Mouse (Mus musculus): Measurements from ENCODE around the gene Serpinf1.
"Not testable (repeated sequence)": the region's sequence is repeated elsewhere in the genome, so short reads cannot be mapped to it uniquely, and the experiment has no call there.

The Serpinf1 gene

GRCm38 (mm10) chr11:75420810-75421374, 1.6 kb downstream of the Serpinf1 start:
- no peak for DNase-seq

GRCm38 (mm10) chr11:75420037-75420436, 2.5 kb downstream of the Serpinf1 start:
- DNase-seq: no peak

- no peak for DNase-seq
Observed at GRCm38 (mm10) chr11:75415994-75416393, 6.5 kb downstream of the Serpinf1 start.

DNA sequence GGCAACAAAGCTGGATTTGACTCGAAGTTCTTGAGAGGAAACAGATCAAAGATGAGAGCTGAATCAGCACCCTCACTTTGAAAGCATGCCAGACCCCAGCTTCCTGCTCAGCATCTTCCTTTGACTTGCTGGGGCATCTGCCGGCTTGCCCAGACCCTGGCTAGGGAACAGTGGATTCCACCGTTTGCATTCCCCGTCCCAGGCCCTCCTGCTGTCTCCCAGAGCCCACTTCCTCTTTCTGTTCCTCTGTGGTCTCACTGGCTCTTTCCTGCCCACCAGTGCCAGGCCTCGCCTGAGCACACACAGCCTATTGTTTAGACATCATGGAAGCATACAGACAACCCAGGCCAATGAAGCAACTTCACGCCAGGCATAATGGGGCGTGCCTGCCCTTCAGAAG, 7.4 kb downstream of the Serpinf1 start:
- peak in 1 of 2 experiments; percentile 54 for DNase-seq

GRCm38 (mm10) chr11:75410591-75410990, 11.9 kb downstream of the Serpinf1 start:
- DNase-seq: no peak

DNA sequence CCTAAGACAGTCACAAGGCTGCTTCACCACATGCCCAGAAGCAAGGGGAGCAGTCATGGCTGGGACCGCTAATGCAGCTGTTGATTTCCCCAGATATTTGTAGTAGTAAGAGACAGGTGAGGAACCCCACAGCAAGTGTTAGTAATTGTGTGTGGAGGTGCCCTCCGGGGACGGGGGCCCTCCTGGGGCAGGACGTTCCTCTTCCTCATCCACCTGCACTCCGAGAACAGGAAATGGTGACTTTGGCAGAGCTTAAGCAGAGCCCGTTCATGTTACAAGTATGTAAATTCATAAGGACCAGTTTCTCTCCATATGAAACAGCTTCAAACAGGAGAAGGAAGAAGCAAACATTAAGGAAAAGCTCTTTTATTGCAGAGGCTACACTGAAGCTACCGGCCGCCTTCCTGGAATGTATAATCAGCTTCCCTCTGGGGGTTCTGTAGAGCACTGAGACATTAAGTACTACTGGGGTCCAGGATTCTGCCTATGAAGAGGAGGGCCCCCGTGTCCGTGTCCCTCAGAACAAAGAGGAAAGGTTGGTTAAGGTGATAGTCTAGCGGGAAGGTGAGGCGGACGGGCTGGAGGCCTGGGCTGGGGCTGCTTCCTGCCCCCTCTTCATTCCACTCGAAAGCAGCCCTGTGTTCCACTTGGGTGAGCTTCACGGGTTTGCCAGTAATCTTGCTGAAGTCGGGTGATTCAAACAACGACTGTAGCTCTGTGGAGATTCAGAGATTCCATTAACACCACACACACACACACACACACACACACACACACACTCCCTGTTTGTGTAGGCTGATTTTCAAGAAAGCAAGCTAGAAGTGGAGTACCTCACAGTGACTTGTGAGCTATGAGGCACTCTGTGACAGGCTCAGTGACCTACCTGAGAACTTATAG, 12.6 kb downstream of the Serpinf1 start:
- no peak for DNase-seq

DNA sequence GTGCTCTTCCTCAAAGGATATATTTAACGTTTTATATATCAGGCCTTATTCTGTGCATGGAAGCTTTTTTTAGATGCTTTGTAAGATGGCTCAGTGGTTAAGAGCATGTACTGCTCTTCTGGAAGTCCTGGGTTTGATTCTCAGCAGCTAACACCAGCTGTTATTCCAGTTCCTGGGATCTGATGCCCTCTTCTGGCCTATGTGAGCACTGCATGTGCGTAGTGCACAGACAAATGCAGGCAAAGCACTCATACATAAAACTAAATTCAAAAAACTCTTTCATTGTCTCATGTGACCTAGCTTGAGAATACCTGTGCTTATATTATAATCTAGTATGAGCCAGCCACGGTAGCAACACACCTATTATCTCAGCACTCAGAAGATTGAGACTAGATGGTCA, 15.6 kb downstream of the Serpinf1 start:
- peak in 1 of 2 experiments; percentile 71 for DNase-seq

DNA sequence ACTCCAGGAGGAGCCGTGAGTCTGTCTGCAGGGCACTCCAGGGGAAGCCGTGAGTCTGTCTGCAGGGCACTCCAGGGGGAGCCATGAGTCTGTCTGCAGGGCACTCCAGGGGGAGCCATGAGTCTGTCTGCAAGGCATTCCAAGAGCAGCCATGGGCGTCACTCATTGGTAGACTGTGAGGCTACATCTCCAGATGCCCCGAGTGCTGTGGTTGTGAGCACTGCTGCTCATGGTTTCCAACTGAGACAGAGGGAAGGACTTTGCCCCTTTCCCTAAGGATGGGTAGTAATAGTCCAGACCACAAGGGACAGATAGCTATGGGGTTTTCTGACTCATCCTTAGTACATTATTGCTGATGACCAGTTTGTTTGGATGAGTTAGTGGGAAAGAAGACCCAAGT, 16.4 kb downstream of the Serpinf1 start:
- DNase-seq: no peak

DNA sequence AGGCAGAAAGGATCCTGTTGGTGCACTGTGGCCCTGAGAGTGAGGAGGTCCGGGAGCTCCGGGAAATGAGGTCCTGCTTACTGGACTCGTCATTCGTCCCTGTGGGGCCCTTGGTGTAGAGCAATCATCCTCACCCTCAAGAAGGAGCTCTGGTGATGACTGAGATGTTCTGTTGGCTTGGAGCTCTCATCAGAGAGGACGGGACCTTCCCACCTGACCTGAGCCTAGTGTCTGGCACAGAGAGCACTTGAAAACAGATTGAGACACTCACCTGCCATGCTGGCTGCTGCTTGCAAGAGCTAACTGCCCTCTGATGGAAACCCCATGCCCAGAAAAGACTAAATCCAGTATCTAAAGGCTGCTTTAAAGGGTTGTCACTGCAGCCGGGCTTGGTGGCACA, 17.7 kb downstream of the Serpinf1 start:
- DNase-seq: no peak

DNA sequence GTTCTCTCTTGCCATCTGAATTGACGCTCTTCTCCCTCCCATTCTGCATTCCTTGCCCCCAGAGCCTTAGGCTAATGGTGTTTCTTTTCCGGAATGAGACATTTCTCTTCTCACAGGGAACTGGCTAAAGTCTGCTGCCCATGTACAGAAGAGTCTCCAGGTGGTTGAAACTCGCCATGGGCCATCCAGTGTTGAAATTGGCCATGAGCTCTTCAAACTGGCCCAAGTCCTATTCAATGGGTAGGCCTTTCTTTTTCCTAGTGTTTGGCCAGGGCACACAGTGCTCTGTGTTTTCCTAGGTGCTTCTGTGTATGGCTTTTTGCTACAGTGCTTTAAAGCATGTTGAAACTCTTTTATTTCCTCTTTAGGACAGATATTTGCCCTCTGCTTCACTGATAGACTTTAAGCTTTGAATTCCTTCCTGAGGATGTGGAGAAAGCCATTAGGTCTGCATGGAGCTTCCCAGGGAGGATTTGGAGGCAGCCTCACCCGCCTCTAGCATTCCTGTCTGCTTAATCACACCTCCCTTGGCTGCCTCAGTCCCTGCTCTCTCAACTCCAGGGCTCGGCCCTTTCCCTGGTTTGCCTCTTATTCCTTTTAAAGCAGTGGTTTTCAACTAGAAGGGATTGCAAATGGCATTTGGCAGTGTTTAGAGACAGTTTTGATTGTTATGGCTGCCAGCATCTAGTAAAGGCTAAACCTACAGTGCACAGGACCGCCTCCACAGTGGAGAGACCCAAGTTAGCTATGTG, 19.0 kb downstream of the Serpinf1 start:
- DNase-seq: peak; percentile 52 to 64

DNA sequence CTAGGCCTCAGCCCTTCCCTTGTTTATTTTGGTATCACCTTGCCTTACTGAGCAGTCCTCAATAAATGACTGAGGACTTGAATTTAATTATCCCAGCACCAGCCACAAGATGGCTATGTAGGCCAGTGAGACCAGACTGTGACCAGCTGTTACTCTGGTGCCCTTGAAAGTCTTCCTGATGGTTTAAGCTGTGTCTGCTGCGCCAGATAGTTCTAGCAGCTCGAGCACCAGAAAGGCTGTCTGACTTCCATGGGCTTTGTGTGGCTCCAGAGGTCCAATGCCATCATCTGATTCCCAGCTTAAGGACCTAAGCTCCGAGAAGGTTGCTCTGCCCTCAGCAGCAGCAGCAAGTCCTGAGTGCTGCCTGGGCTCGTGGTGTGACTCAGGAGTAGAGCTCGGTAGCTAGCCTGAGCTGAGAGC, 20.2 kb downstream of the Serpinf1 start:
- DNase-seq: peak; percentile 43 to 62

DNA sequence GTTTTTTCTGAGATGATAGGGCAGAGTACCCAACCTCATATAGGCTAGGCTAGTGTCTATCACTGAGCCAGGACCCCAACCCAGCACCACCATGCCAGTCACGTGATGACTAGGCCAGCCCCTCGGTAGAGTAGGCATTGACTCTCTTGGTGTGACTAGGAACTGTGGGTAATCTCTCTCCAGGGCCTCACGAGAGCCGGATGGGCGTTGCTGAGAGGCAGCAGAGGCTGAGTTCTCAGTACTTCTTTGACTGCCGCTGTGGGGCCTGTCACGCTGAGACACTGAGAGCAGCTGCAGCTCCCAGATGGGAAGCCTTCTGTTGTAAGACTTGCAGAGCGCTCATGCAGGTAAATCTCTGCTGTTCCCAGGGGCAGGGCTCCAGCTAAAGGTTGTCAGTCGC, 22.4 kb downstream of the Serpinf1 start:
- DNase-seq: peak in 1 of 2 experiments; percentile 42

GRCm38 (mm10) chr11:75399411-75399841, 23.1 kb downstream of the Serpinf1 start:
- DNase-seq: no peak

DNA sequence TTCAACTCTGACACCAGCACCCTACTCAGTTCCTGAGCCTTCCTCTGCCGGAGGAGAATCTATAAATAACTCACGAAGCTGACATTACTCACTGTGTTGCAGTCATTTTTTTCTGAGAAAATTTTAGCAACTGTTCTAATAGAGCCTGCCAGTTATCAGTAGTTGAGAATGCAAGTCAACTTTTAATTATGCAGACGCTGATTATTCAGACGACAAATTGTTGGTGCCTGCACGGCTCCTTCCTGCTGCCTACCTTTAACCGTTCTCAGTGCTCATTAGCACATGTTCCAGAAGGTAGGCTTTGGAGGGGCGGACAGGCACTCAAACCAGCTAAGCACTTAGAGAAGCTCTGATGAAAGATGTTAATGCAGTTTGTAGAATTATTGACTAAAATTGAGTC, 25.0 kb downstream of the Serpinf1 start:
- no peak for DNase-seq

- no peak for DNase-seq
Observed at GRCm38 (mm10) chr11:75395611-75396010, 26.9 kb downstream of the Serpinf1 start.

- not testable (repeated sequence) for DNase-seq
Observed at GRCm38 (mm10) chr11:75383529-75383928, 39.0 kb downstream of the Serpinf1 start.

- not testable (repeated sequence) for DNase-seq
Observed at GRCm38 (mm10) chr11:75378786-75379185, 43.7 kb downstream of the Serpinf1 start.

DNA sequence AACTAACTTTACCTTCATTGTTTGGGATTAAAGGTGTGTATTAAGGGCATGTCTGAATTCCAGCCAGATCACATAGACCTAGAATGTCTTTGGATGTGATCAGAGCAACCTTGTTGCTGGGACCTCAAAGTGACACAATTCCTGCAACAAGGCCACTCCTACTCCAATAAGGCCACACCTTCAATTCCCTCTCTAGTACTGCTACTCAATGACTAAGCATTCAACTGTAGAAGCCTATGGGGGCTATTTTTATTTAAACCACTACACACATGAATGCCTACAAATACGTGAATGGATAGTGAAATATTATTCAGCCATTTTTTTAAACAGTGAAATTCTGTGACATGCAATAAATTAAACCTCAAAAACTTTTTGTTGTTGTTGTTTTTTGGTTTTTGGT, 45.4 kb downstream of the Serpinf1 start:
- no peak for DNase-seq
